Mouse (Mus musculus): ENCODE data around the gene Nt5c3. TPM values are rescaled to one million over a fixed set of nuclear protein-coding genes. Genes with fewer than 3 reads are reported as not detected.

Nt5c3 gene
- total RNA-seq, 2 experiments from 2014 or later, result 41.4 to 49.5 TPM

- no peak for DNase-seq (ENCODE audit: low spot score)
Measured at GRCm38 (mm10) chr6:56843229-56843628, 80.5 kb downstream of the Nt5c3 start.

- peak; percentile 4 for DNase-seq (ENCODE audit: low spot score)
Measured at GRCm38 (mm10) chr6:56837621-56838020, 86.1 kb downstream of the Nt5c3 start.

- no peak for DNase-seq (ENCODE audit: low spot score)
Measured at GRCm38 (mm10) chr6:56837166-56837565, 86.6 kb downstream of the Nt5c3 start.

GRCm38 (mm10) chr6:56835532-56835931, 88.2 kb downstream of the Nt5c3 start:
- DNase-seq (ENCODE audit: low spot score), result no peak

- no peak for DNase-seq (ENCODE audit: low spot score)
Measured at GRCm38 (mm10) chr6:56834769-56835168, 89.0 kb downstream of the Nt5c3 start.

GRCm38 (mm10) chr6:56832830-56833229, 90.9 kb downstream of the Nt5c3 start:
- DNase-seq (ENCODE audit: low spot score), result no peak

- peak; percentile 2 for DNase-seq (ENCODE audit: low spot score)
Measured at GRCm38 (mm10) chr6:56832407-56832796, 91.3 kb downstream of the Nt5c3 start.

Other genes with a start within 250 kb of the Nt5c3 start
- 10 to 100 TPM; 16.1 to 19.0 TPM for gene Lsm5, start 219.2 kb downstream of the Nt5c3 start, total RNA-seq (2021)
- 1 to 10 TPM; 2.7 to 3.5 TPM for gene Avl9, start 209.0 kb downstream of the Nt5c3 start, total RNA-seq (2021)
- 10 to 100 TPM; 23.6 to 24.6 TPM for gene Kbtbd2, start 126.1 kb downstream of the Nt5c3 start, total RNA-seq (2021)
- 10 to 100 TPM; 53.9 to 54.6 TPM for gene Fkbp9, start 91.9 kb downstream of the Nt5c3 start, total RNA-seq (2021)
- under 1 TPM; 0.09 to 0.14 TPM for gene Vmn1r4, start 83 bp upstream of the Nt5c3 start, total RNA-seq (2021)
- gene Vmn1r5, start 46.3 kb upstream of the Nt5c3 start, total RNA-seq (2021), result not detected
- not detected for gene Vmn1r6, start 73.3 kb upstream of the Nt5c3 start, total RNA-seq (2021)
- not detected for gene Vmn1r7, start 101.4 kb upstream of the Nt5c3 start, total RNA-seq (2021)
- not detected for gene Vmn1r8, start 108.4 kb upstream of the Nt5c3 start, total RNA-seq (2021)
- gene Vmn1r9, start 142.9 kb upstream of the Nt5c3 start, total RNA-seq (2021), result not detected
- gene Vmn1r10, start 185.5 kb upstream of the Nt5c3 start, total RNA-seq (2021), result not detected
- gene Vmn1r11, start 209.5 kb upstream of the Nt5c3 start, total RNA-seq (2021), result not detected
- not detected for gene Vmn1r12, start 233.0 kb upstream of the Nt5c3 start, total RNA-seq (2021)

All from gastrocnemius, adult 18-20 months (tissue).